Mouse (Mus musculus): ENCODE data around the gene Alpl.

DNA sequence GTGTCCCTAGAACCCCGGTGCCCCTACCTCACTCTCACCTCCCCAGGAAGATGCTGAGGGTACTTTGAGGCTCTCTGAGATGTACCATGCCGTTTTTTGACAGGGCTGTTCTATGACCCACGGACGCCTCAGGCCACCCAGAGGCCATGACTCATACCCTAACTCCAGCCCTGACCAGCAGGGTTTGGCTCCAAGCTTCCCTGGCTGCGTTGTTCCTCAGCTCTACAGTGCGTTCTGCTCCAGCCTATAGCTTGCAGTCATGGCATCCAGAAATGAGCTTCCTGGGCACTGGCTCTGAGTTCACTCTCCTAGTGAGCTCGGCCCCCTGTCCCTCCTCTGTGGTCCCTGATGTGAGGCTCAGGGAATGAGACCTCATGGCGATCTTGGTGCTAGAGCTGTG is 65.4 kb downstream of the Alpl start:
- TF ChIP-seq EP300 (IDR thresholded peaks at IDR 0.05; ENCODE audit: low read length) = no peak
- no peak for TF ChIP-seq JUN (IDR thresholded peaks at IDR 0.05; ENCODE audit: insufficient read depth, low read depth, low read length)
- no peak for TF ChIP-seq CHD2 (IDR thresholded peaks at IDR 0.05; ENCODE audit: low read length)
- TF ChIP-seq ZC3H11A (IDR thresholded peaks at IDR 0.05; ENCODE audit: low read depth, low read length) = no peak
- TF ChIP-seq MAZ (IDR thresholded peaks at IDR 0.05; ENCODE audit: low read depth, low read length) = no peak
- TF ChIP-seq ZMIZ1 (IDR thresholded peaks at IDR 0.05; ENCODE audit: low read depth, low read length) = no peak
- TF ChIP-seq MXI1 (IDR thresholded peaks at IDR 0.05; ENCODE audit: low read depth, low read length) = no peak

Data from CH12.LX (cell line).